ENCODE assay signal across 11 mouse cellular contexts in the genomic region with DNA sequence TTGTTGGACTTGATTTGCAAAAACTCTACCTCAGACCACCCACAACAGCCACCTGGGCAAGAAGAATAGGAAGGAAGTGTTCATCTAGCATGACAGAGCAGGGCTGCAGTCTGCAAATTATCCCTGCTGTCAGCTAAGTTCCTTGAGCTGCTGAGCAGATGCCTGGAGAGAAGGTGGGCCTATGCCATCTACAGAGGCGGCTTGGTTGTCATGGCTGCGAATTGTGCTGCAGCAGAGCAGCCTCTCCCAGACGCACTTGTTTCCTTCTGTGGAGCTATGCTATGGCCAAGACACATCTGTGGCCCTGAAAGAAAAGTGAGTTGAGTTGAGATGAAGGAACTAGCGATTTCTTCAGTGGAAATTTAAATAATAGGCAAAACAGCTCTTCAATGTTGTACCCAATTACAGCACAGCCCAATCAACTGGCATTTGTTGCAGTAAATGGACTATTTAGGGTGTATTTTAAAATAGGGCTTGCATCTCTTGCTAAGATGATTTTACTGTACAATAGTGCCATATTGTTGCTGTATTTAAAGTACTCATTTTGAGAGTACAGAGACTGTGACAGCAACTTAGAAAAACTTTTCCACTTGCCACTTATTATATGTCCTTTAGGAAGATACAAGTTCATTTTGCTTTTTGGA.
DNase-seq lines count a peak whose midpoint lies in the region; TF ChIP-seq lines count a peak whose summit lies in the region.
"Had no signal": no experiment of that assay in that cellular context is flagged by ENCODE, and none has a peak within 500 bp of the region (broad histone marks: within the 10 kb centered on the region; RNA-seq: fewer than 3 reads in every experiment).

No protein-coding gene starts in this region.

- 54% methylated on average over 4 of the region's 4 CpGs for WGBS in lung, adult 2 months

- no peak for TF ChIP-seq POLR2A in lung, adult 2 months (IDR thresholded peaks at IDR 0.05; ENCODE audit: borderline replicate concordance, extremely low read depth, low read depth, low read length)

- intact Hi-C loops in left cerebral cortex, postnatal 14 days (cut with DNase I), result no loop called here
- intact Hi-C loops in heart, postnatal 25 days (cut with DNase I), result no loop called here

- H3K4me1 ChIP-seq in lung, adult 2 months (ENCODE audit: control insufficient read depth, insufficient read depth, low read length), result no peaks in the 10 kb centered on the region
- H3K4me1 ChIP-seq: limb, embryonic 12.5 days had no signal

- no peak overlapping the region for H3K4me3 ChIP-seq in lung, adult 2 months (replicated peaks; ENCODE audit: extremely low read depth, low read depth, low read length)
- H3K4me3 ChIP-seq: limb, embryonic 12.5 days had no signal

- peak; percentile 34 for DNase-seq in layer of hippocampus, adult 11-12 months (ENCODE audit: low spot score)
- no peak for DNase-seq in layer of hippocampus, adult 9-10 months (ENCODE audit: low spot score)
- DNase-seq in layer of hippocampus, adult 8-10 months (ENCODE audit: low spot score in 2 of 2), result peak; percentile 28 to 39
- DNase-seq in left cerebral cortex, postnatal 14 days (ENCODE audit: low spot score in 2 of 2), result peak; percentile 39 to 71
- DNase-seq in adrenal gland, postnatal 4 days (ENCODE audit: low spot score in 2 of 2), result no peak
- DNase-seq in lung, adult 2 months, result no peak
- DNase-seq in heart, postnatal 25 days (ENCODE audit: low spot score), result no peak
- DNase-seq in cerebellum, postnatal 36 days, result no peak
- DNase-seq: liver, postnatal 0 days; thymus, postnatal 4 days had no signal

- TF ChIP-seq CTCF in lung, adult 2 months (IDR thresholded peaks at IDR 0.05; ENCODE audit: insufficient read depth, low read length), result no peak

Comparison
In these comparisons a context has a peak if more than half of its experiments do, and no peak if none do; other contexts are left out.
1. DNase-seq: peak in layer of hippocampus, adult 11-12 months (single experiment), layer of hippocampus, adult 8-10 months (2 of 2) and left cerebral cortex, postnatal 14 days (2 of 2); none in layer of hippocampus, adult 9-10 months (single experiment), adrenal gland, postnatal 4 days (0 of 2), lung, adult 2 months (single experiment), heart, postnatal 25 days (single experiment) and cerebellum, postnatal 36 days (0 of 2).